Mouse (Mus musculus) CD4-positive, CD25-positive, alpha-beta regulatory T cell, adult 4 months (primary cell): ENCODE results near the gene Phf2. TPM values are rescaled to one million over a fixed set of nuclear protein-coding genes. Genes with fewer than 3 reads are reported as not detected.

Experiments used
- ATAC-seq: one replicate; pipeline ENCODE4 v1.8.0; 2017
- polyA plus RNA-seq, 2 experiments: library from polyadenylated mRNA; unstranded; fragments of 100-300 nt; shearing (Covaris generic); gene quantifications; one replicate each; pipeline ENCODE4 v1.2.1; 2017

Gene Phf2
- polyA plus RNA-seq, 2 experiments from 2014 or later, result 2.5 to 2.9 TPM

GRCm38 (mm10) chr13:48802181-48802580 lies 68.7 kb downstream of the Phf2 start:
- ATAC-seq, result no peak

DNA sequence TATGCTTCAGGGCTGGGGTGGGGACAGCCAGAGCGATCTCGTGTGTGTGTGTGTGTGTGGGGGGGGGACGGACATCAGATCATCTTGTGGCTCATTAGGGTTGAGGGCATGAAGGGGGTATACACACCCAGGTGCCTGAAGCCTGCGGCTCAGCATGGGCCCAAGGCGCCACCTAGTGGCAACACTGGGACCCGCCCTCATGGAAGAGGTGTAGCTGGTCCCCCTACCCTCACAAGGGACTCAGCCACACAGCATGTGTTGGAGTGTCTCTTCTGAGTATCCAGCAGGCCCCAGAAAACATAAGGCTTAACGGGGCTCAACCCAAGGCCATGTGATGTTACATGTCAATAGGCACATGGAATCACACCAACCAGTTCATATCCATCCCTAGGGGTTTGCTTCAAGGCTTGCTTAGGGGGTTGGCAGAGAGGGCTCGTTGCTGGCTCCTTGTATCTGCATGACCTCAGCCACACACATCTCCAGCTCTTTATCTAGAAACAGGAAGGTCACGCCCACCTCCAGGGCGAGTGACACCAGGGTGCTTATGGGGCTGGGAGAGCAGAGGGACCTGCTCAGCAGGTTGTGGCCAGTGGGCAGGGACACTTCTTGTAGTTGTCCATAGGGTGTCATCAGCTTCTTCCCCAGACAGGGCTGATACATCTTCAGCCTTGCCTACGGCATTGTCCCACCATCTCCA lies 69.9 kb downstream of the Phf2 start:
- ATAC-seq, result no peak

DNA sequence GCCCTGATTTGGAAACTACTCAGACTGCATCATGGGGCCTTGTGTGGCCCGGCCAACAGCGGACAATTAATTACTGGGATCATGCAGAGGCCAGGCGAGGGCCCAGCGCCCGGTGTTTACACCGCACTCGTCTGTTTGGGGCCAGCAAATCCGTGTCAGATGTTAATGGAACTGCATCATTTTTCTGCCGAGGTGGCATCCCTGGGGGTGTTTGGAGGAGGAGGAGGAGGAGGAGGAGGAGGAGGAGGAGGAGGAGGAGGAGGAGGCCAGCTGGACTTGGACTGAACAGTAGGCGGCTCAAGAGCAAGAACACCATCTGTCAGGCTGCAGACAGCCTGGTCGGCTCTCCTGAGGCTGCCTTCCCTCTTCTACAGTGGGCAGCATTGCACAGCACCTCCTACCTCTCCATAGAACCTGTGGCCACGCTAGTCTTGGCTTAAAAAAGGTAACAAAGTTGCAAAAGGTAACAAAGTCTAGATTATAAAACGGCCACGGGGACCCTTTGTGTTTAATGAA lies 72.6 kb downstream of the Phf2 start:
- ATAC-seq, result no peak

- no peak for ATAC-seq
Measured at GRCm38 (mm10) chr13:48796906-48797305, 74.0 kb downstream of the Phf2 start.

- no peak for ATAC-seq
Measured at GRCm38 (mm10) chr13:48795711-48796110, 75.2 kb downstream of the Phf2 start.

DNA sequence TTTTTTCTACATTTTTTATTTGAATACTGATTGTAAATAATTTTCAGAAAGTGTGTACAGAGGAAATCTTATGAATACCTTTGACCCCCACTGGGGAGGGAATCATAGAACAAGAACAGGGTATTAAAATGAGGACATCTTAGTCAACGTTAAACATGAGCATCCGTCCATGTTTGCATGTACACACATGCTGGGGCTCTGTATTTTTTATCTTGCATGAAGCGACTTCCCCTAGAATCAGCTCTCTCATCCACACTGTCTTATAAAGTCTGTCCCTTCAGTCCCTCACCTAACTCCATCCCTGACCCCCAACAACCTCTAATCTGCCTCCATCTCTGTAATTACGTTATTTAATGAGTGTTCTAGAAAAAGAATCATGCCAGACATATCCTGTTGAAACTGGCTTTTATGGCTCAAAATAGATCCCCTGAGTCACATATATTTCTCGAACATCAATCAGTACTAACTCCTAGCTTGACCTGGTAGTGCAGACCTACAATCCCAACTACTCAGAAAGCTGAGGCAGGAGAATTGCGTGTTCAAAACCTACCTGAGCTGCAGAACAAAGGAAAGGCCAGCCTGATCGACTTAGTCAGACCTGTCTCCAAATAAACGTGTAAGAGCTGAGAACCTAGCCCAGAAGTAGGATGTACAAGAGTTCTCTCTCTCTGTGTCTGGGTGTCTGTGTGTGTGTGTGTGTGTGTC lies 86.2 kb downstream of the Phf2 start:
- no peak for ATAC-seq

DNA sequence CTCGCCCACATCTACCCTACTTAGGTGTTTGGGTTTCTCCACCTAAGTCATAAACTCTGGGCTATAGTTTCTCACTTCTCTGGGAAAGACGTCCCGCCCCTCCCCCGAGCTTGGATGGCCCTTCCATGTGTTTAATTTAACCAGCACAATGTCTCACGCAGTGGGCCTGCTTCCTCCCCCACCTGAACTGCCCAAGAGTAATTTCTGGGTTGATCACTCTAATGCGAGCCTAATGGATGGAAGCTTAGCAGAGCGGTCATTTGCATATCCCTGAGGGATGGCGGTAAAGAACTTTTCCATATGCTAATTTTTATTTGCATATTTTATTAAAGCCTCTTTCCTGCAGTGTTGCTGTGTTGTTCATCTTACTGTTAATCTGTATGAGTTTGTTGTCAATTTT lies 86.8 kb downstream of the Phf2 start:
- ATAC-seq, result no peak

GRCm38 (mm10) chr13:48782727-48783725 lies 87.9 kb downstream of the Phf2 start:
- ATAC-seq, result no peak

- no peak for ATAC-seq
Measured at GRCm38 (mm10) chr13:48780345-48781010, 90.4 kb downstream of the Phf2 start.

GRCm38 (mm10) chr13:48779592-48780344 lies 91.2 kb downstream of the Phf2 start:
- no peak for ATAC-seq

DNA sequence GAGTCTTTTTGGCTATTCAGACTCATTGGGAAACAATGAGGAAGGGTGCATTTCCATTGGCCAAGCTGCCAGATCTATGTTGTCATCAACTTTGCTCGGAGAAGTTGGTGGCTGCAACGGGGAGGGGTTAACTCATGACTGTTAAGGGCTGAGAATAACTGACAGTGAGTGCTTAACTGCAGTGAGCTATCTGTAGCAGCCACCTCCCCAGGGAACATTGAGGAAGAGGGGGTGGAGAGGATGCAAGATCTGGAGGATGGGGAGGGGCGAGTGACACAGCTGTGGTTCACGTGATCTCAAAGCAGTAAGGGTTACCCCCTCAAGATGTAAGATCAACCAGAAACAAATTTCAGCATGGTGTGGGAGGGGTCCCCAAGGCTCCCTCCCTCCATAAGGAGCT lies 92.8 kb downstream of the Phf2 start:
- ATAC-seq, result no peak

- no peak for ATAC-seq
Measured at GRCm38 (mm10) chr13:48774506-48774905, 96.4 kb downstream of the Phf2 start.

DNA sequence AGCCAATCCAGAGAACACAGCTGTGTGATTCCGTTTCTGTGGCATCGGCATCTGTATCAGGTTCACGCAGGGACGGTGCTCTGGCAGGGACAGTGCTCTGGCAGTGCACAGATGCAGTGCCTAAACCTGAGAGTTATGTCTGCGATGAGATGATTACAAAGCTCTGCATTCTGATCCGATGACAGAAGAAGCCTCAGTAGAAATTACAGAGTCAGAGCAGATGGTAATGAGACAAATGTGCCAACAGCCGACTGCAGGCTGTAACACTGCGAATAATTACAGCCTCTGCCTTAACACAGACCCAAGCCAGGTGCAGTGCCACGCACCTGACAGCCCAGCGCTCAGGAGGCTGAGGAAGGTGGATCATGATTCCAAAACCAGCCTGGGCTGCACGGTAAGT lies 102.8 kb downstream of the Phf2 start:
- no peak for ATAC-seq

GRCm38 (mm10) chr13:48763701-48764245 lies 107.1 kb downstream of the Phf2 start:
- ATAC-seq, result no peak

- no peak for ATAC-seq
Measured at GRCm38 (mm10) chr13:48760855-48761436, 110.0 kb downstream of the Phf2 start.

- no peak for ATAC-seq
Measured at GRCm38 (mm10) chr13:48756769-48757168, 114.2 kb downstream of the Phf2 start.
